Mouse (Mus musculus) gastrocnemius, adult 8-10 months (tissue): ENCODE measurements around the gene Irf1. TPM values are rescaled to one million over a fixed set of nuclear protein-coding genes. Genes with fewer than 3 reads are reported as not detected.
A peak's percentile ranks its signal among the peaks of the same experiment; 100 is the strongest.

Experiments used
- DNase-seq, 2 experiments: peaks; one replicate each; pipeline ENCODE4 v3.0.0; 2022; ENCODE audit warnings: low spot score in 2 of 2
- total RNA-seq, 4 experiments: library from RNA; stranded (reverse); gene quantifications; 2 replicates each; pipeline ENCODE4 v1.2.4; 2022

The Irf1 gene
- total RNA-seq, 4 experiments from 2014 or later, result 3.2 to 5.8 (median 4.4) TPM

- DNase-seq, result no peak
Measured at GRCm38 (mm10) chr11:53781201-53781775, 11.5 kb downstream of the Irf1 start.

- DNase-seq, result no peak
Measured at GRCm38 (mm10) chr11:53781964-53782363, 12.2 kb downstream of the Irf1 start.

- no peak for DNase-seq
Measured at GRCm38 (mm10) chr11:53783288-53783687, 13.5 kb downstream of the Irf1 start.

GRCm38 (mm10) chr11:53785311-53785936, 15.6 kb downstream of the Irf1 start:
- DNase-seq, result no peak

GRCm38 (mm10) chr11:53786058-53787031, 16.5 kb downstream of the Irf1 start:
- DNase-seq, result no peak

GRCm38 (mm10) chr11:53788196-53788595, 18.4 kb downstream of the Irf1 start:
- peak; percentile 40 to 49 for DNase-seq

- no peak for DNase-seq
Measured at GRCm38 (mm10) chr11:53789277-53789676, 19.5 kb downstream of the Irf1 start.

GRCm38 (mm10) chr11:53792986-53793385, 23.2 kb downstream of the Irf1 start:
- DNase-seq, result peak in 1 of 2 experiments; percentile 39

GRCm38 (mm10) chr11:53794015-53794414, 24.2 kb downstream of the Irf1 start:
- DNase-seq, result no peak

GRCm38 (mm10) chr11:53794671-53795557, 25.1 kb downstream of the Irf1 start:
- DNase-seq, result no peak

- DNase-seq, result no peak
Measured at GRCm38 (mm10) chr11:53795813-53796212, 26.0 kb downstream of the Irf1 start.

GRCm38 (mm10) chr11:53796409-53797151, 26.8 kb downstream of the Irf1 start:
- DNase-seq, result peak; percentile 29 to 48

GRCm38 (mm10) chr11:53797386-53797920, 27.6 kb downstream of the Irf1 start:
- no peak for DNase-seq

- no peak for DNase-seq
Measured at GRCm38 (mm10) chr11:53798041-53798711, 28.4 kb downstream of the Irf1 start.

- no peak for DNase-seq
Measured at GRCm38 (mm10) chr11:53800036-53800435, 30.2 kb downstream of the Irf1 start.

GRCm38 (mm10) chr11:53800975-53801374, 31.2 kb downstream of the Irf1 start:
- DNase-seq, result no peak

- no peak for DNase-seq
Measured at GRCm38 (mm10) chr11:53803093-53803492, 33.3 kb downstream of the Irf1 start.

GRCm38 (mm10) chr11:53803494-53803893, 33.7 kb downstream of the Irf1 start:
- no peak for DNase-seq

- DNase-seq, result no peak
Measured at GRCm38 (mm10) chr11:53804569-53805344, 34.9 kb downstream of the Irf1 start.
